Mouse (Mus musculus) embryo, embryonic 11 days (tissue): ENCODE measurements around the gene Zfp865.

Experiments
- DNase-seq: peaks from one replicate; pipeline ENCODE4 v3.0.0-alpha.2; 2015

Zfp865 gene

GRCm38 (mm10) chr7:5083325-5084105 is 63.3 kb downstream of the Zfp865 start:
- no peak for DNase-seq

- no peak for DNase-seq
These were observed 65.3 kb downstream of the Zfp865 start for GRCm38 (mm10) chr7:5085512-5085911.
